Mouse (Mus musculus) ES-Bruce4 (cell line): ENCODE measurements around the gene Isg20. TPM values are rescaled to one million over a fixed set of nuclear protein-coding genes. Genes with fewer than 3 reads are reported as not detected.

Experiments
- H3K27ac ChIP-seq: 2 replicates; pipeline ENCODE4 v1.5.1; 2012; ENCODE audit warnings: low read length, inconsistent platforms; ENCODE audit not compliant: insufficient read depth
- H3K27me3 ChIP-seq: 2 replicates; pipeline ENCODE4 v1.6.1; 2012; ENCODE audit warnings: mild to moderate bottlenecking, low read length, inconsistent platforms; ENCODE audit not compliant: control insufficient read depth, poor library complexity, insufficient read depth, severe bottlenecking
- H3K36me3 ChIP-seq: 2 replicates; pipeline ENCODE4 v1.6.1; 2012; ENCODE audit warnings: inconsistent platforms, mild to moderate bottlenecking, low read length, moderate library complexity; ENCODE audit not compliant: control insufficient read depth, poor library complexity, insufficient read depth, severe bottlenecking
- H3K4me1 ChIP-seq: one replicate; pipeline ENCODE4 v1.8.1; 2011; ENCODE audit warnings: low read length; ENCODE audit not compliant: control insufficient read depth, insufficient read depth
- H3K4me3 ChIP-seq: 2 replicates; pipeline ENCODE4 v1.5.1; 2011; ENCODE audit warnings: low read depth, mild to moderate bottlenecking, low read length
- H3K9ac ChIP-seq: 2 replicates; pipeline ENCODE4 v1.6.1; 2012; ENCODE audit warnings: low read depth, mild to moderate bottlenecking, inconsistent platforms; ENCODE audit not compliant: poor library complexity, severe bottlenecking
- H3K9me3 ChIP-seq: replicated peaks from 2 replicates; pipeline ENCODE4 v1.6.1; 2012; ENCODE audit warnings: mild to moderate bottlenecking, low read length, inconsistent platforms; ENCODE audit not compliant: control insufficient read depth, poor library complexity, insufficient read depth, severe bottlenecking
- CTCF ChIP-seq: IDR thresholded peaks from one replicate; pipeline ENCODE4 v1.8.1; 2011; ENCODE audit warnings: low read depth, low read length
- EP300 ChIP-seq: IDR thresholded peaks from 2 replicates; pipeline ENCODE4 v1.6.1; 2011; ENCODE audit warnings: low read depth, low read length; ENCODE audit not compliant: insufficient read depth
- POLR2A ChIP-seq: IDR thresholded peaks from one replicate; pipeline ENCODE4 v1.8.1; 2011; ENCODE audit warnings: low read length; ENCODE audit not compliant: insufficient read depth
- polyA plus RNA-seq: library from polyadenylated mRNA; stranded (reverse); fragments of >200 nt; gene quantifications from 2 replicates; pipeline ENCODE4 v1.2.4, GENCODE M21; 2011; ENCODE audit warnings: low read depth; ENCODE audit not compliant: missing spikeins, insufficient read depth, insufficient read length

The Isg20 gene
- polyA plus RNA-seq, 1 experiment = 3.5 TPM

DNA sequence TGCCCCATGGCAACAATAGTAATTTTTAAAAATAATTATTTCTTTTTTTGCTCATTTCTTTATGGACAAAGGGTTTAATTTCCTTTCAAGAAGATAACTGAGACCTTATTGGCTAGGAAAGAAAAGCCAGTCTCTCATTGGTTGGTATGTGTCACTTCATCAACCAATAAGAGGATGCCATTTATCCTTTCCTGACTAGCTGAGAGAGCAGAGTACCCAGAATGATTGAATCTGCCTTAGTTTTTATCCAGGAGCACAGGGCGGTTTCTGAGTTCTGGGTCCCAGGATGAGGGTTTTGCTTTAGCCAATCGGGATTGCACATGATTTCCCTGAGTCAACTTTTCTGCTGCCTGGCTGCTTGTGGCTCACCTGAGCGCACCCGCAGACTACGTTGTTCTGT lies 27.8 kb upstream of the Isg20 start:
- Histone ChIP-seq H3K36me3 (no peaks in the 10 kb centered on the region), H3K4me3 (peak overlapping the region; percentile 43), H3K4me1 (no peaks in the 10 kb centered on the region), H3K27me3 (no peaks in the 10 kb centered on the region), H3K9me3 (no peaks in the 10 kb centered on the region), H3K27ac (no peak overlapping the region), H3K9ac (peak overlapping the region; percentile 28)
- TF ChIP-seq CTCF = no peak
- no peak for TF ChIP-seq EP300
- no peak for TF ChIP-seq POLR2A

DNA sequence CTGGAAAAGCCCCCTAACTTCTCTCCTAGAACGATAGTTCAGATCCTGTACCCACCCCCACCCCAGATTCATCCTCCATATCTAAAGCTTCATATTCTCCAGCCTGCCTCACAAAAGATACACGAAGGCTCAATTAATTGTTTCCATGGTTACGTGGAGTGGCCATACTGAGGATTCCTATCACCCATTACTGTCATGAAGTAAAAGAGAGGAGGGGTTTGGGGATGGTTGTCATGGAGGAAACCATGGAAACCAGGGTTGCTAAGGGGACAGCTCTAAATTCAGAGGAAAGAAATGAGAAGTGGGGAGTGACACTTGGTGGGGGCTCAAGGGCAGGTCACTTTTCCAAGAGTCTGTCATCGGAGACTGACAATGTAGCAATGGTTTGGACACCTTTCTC lies 26.7 kb upstream of the Isg20 start:
- H3K4me3 ChIP-seq = no peak overlapping the region
- no peaks in the 10 kb centered on the region for H3K27me3 ChIP-seq
- no peaks in the 10 kb centered on the region for H3K36me3 ChIP-seq
- H3K9ac ChIP-seq = no peak overlapping the region
- H3K9me3 ChIP-seq = no peaks in the 10 kb centered on the region
- no peaks in the 10 kb centered on the region for H3K4me1 ChIP-seq
- no peak overlapping the region for H3K27ac ChIP-seq
- TF ChIP-seq EP300 = no peak
- no peak for TF ChIP-seq POLR2A
- no peak for TF ChIP-seq CTCF

DNA sequence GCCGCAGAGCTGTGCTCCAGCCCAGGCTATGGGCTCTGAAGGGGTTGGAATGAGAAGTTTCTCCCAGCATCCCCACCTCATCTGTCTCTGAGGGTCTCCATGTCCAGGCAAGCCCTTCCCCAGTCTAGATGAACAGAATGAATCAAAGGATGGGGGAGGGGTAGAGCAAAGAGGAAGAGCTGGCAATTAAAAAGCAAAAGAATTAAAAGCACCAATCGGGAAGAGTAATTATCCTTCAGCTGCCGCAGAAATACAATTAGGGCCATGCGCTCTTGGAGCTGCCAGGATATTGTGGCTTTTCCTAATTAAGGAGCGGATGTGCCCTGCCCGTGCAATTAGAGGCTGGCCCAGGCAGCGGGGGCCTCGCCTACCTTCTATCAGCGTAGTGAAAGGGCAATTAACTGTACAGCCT lies 25.8 kb upstream of the Isg20 start:
- no peaks in the 10 kb centered on the region for H3K4me1 ChIP-seq
- no peak overlapping the region for H3K4me3 ChIP-seq
- H3K9me3 ChIP-seq = no peaks in the 10 kb centered on the region
- H3K36me3 ChIP-seq = no peaks in the 10 kb centered on the region
- no peaks in the 10 kb centered on the region for H3K27me3 ChIP-seq
- H3K27ac ChIP-seq = no peak overlapping the region
- H3K9ac ChIP-seq = no peak overlapping the region
- no peak for TF ChIP-seq POLR2A
- no peak for TF ChIP-seq EP300
- no peak for TF ChIP-seq CTCF

DNA sequence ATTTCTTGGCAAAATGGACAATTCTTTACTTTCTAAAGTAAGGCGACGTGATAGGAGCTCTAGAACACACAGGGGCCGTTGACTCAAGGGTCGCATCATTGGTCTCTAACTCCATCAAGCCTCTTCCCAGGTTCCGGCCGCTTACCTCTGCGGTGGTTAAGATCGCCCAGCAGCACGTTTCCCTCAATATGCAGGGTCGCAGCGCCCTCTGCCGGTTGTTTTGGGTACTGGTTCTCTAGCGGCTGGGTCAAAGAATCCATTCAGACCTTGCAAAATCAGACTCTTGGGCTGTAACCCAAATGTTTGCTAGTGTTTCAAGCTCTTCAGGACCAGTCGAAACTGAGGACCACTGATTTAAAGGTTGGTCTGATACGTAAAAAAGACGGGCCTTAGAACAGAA lies 22.6 kb upstream of the Isg20 start:
- Histone ChIP-seq H3K9ac (no peak overlapping the region), H3K4me1 (no peaks in the 10 kb centered on the region), H3K9me3 (no peaks in the 10 kb centered on the region), H3K4me3 (no peak overlapping the region), H3K36me3 (no peaks in the 10 kb centered on the region), H3K27me3 (no peaks in the 10 kb centered on the region), H3K27ac (no peak overlapping the region)
- peak; percentile 93 for TF ChIP-seq CTCF
- TF ChIP-seq POLR2A = no peak
- TF ChIP-seq EP300 = no peak

DNA sequence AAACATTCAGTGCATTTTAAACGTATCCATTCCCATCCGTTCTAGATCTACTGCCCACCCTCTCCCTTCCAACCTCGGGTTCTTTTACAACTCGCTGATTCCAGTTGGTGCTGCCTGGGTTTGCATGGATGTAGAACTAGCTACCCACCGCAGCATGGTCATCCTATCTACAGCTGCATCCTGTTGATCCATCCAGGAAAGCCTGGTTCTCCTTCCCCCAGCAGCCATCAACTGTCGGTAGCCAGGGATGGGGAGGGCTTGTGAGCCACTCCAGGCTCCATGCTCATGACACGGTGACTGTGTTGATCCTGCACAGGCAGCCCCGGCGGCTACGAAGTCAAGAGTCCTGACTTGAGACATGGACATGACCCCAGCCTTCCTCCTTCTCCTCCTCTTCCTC lies 19.3 kb upstream of the Isg20 start:
- no peak for TF ChIP-seq POLR2A
- no peak for TF ChIP-seq EP300
- no peak for TF ChIP-seq CTCF
- peaks cover 16% of the 10 kb centered on the region for H3K36me3 ChIP-seq
- H3K27me3 ChIP-seq = no peaks in the 10 kb centered on the region
- no peak overlapping the region for H3K27ac ChIP-seq
- no peak overlapping the region for H3K9ac ChIP-seq
- no peaks in the 10 kb centered on the region for H3K4me1 ChIP-seq
- H3K4me3 ChIP-seq = no peak overlapping the region
- H3K9me3 ChIP-seq = peaks cover 25% of the 10 kb centered on the region

DNA sequence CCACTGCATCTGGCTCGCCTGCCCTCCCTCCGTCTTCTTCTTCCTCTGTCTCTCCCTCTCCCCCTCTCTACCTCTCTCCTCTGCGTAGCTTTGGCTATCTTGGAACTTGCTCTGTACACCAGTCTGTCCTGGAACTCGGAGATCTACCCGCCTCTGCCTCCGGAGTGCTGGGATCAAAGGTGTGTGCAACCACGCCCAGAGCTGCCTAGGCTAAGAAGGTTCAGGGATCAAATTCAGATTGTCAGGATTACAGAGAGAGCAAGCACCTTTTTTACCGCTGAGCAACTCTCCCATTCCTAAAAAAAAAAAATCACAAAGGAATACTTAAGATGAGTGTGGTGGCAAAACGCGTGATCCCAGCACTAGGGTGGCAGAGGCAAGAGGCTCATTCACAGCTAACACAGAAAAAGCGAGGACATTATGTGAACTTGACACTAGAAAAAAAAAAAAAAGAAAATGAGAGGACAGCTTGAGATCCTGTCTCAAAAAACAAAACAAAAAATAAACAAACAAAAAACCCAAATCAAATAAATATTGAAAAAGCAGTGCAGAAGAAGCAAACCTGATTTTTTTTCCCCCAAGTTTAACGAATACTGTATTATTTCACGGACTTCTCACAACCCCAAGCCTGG lies 18.1 kb upstream of the Isg20 start:
- TF ChIP-seq CTCF (no peak), EP300 (no peak), POLR2A (no peak)
- Histone ChIP-seq H3K4me3 (peak overlapping the region; percentile 49), H3K9me3 (peaks cover 25% of the 10 kb centered on the region), H3K4me1 (no peaks in the 10 kb centered on the region), H3K36me3 (peaks cover 16% of the 10 kb centered on the region), H3K27me3 (no peaks in the 10 kb centered on the region), H3K27ac (peak overlapping the region; percentile 34; the same call in 1 of the 2 replicates), H3K9ac (no peak overlapping the region)
